Mouse (Mus musculus) midbrain, embryonic 10.5 days (tissue): ENCODE data around the gene C530008M17Rik. TPM values are rescaled to one million over a fixed set of nuclear protein-coding genes. Genes with fewer than 3 reads are reported as not detected.

Experiments
- DNase-seq: peaks from one replicate; pipeline ENCODE4 v3.0.0-alpha.2; 2017; ENCODE audit warnings: low spot score
- H3K27ac ChIP-seq: fragments of 300-500 bp; sonication (generic); replicated peaks from 2 replicates; pipeline ENCODE4 v1.5.1; 2016; ENCODE audit warnings: mild to moderate bottlenecking
- H3K27me3 ChIP-seq: fragments of 300-500 bp; sonication (generic); 2 replicates; pipeline ENCODE4 v1.6.1; 2016; ENCODE audit warnings: low read depth, mild to moderate bottlenecking; ENCODE audit not compliant: poor library complexity, severe bottlenecking
- H3K36me3 ChIP-seq: fragments of 300-500 bp; sonication (generic); 2 replicates; pipeline ENCODE4 v1.6.1; 2016; ENCODE audit warnings: mild to moderate bottlenecking, moderate library complexity
- H3K4me1 ChIP-seq: fragments of 300-500 bp; sonication (generic); 2 replicates; pipeline ENCODE4 v1.6.1; 2016
- H3K4me3 ChIP-seq: fragments of 300-500 bp; sonication (generic); 2 replicates; pipeline ENCODE4 v1.5.1; 2016; ENCODE audit warnings: mild to moderate bottlenecking, moderate library complexity
- H3K9me3 ChIP-seq: fragments of 300-500 bp; sonication (generic); replicated peaks from 2 replicates; pipeline ENCODE4 v1.6.1; 2016; ENCODE audit warnings: mild to moderate bottlenecking
- WGBS: fragments of 180-500 bp; shearing (Covaris S2); methylation state at CpG from one replicate; pipeline ENCODE4 v1.1.7; 2016; 5-methylcytosine and 5-hydroxymethylcytosine counted together
- polyA plus RNA-seq: library from polyadenylated mRNA; unstranded; fragments of >200 nt; fragmentation: Nextera tagmentation; extraction: Ambion mirVana; gene quantifications from 2 replicates; pipeline ENCODE4 v1.2.1, GENCODE M21; 2016

Gene C530008M17Rik
- polyA plus RNA-seq, 1 experiment from 2014 or later, result 31.5 TPM

DNA sequence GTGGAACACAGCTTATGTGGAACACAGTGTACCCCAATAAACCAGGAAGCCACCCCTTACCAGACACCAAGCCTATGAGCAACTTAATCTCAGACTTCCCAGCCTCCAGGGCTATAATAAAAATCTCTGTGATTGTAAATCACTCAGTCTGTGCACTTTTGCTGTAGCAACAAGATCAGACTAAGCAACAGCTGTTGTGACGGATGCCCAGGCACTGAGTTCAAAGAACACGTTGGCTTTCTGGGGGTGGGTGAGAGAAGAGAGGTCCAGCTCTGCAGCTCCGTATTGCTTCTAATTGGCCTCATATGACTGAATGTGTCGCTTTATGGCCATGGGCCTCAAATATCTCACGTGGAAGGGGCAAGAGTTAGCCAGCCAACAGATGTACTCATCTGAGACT lies 12.2 kb downstream of the C530008M17Rik start:
- H3K9me3 ChIP-seq, result no peaks in the 10 kb centered on the region
- H3K36me3 ChIP-seq, result peaks cover 40% of the 10 kb centered on the region
- H3K4me1 ChIP-seq, result peaks cover 39% of the 10 kb centered on the region
- no peaks in the 10 kb centered on the region for H3K27me3 ChIP-seq
- DNase-seq, result no peak
- H3K4me3 ChIP-seq, result no peak overlapping the region
- H3K27ac ChIP-seq, result no peak overlapping the region
- 89% methylated on average over 5 of the region's 5 CpGs for WGBS

DNA sequence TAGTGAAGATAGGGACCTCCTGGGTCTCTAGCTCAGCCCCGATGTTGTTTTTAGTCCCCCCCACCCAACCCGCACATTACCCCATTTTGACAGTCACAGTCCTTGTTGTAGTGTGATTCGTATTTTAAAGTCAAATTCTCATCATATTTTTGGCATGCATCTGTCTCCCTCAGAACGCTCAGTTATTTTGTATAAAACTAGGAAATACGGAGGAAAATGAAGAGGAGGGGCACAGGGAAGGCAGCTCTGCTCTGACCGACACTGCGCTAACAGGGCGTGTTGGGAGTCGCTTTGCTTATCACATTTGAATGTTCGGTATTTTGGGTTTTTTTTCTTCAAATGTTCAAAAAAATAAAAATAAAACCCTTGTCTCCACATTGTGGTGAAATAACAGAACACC lies 13.9 kb downstream of the C530008M17Rik start:
- Histone ChIP-seq H3K9me3 (no peaks in the 10 kb centered on the region), H3K27me3 (no peaks in the 10 kb centered on the region), H3K36me3 (peaks cover 55% of the 10 kb centered on the region), H3K4me1 (peaks cover 31% of the 10 kb centered on the region), H3K4me3 (no peak overlapping the region), H3K27ac (no peak overlapping the region)
- 95% methylated on average over 10 of the region's 10 CpGs for WGBS
- no peak for DNase-seq

GRCm38 (mm10) chr5:76674022-76674653 lies 17.8 kb downstream of the C530008M17Rik start:
- 94% methylated on average over 5 of the region's 5 CpGs for WGBS
- no peaks in the 10 kb centered on the region for H3K9me3 ChIP-seq
- peaks cover 75% of the 10 kb centered on the region for H3K36me3 ChIP-seq
- no peaks in the 10 kb centered on the region for H3K4me1 ChIP-seq
- no peaks in the 10 kb centered on the region for H3K27me3 ChIP-seq
- no peak for DNase-seq
- H3K27ac ChIP-seq, result no peak overlapping the region
- no peak overlapping the region for H3K4me3 ChIP-seq

DNA sequence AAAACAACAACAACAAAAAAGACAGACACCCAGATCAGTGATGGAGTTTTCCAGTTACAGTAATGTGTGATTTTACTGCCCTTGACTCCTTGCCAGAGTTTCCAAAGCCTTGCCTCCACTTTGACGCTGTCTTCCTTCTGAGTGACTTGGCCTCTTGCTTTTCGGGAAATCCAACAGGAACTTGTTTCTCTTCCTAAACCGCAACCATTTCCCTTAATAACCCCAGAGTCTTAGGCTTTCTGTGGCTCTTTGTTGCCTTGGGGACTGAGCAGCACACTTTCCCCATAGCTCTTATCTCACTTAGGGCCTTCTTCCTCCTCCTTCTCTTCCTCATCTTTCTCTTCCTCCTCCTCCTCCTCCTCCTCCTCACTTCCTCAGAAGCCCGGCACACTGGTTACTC lies 19.1 kb downstream of the C530008M17Rik start:
- H3K27ac ChIP-seq, result no peak overlapping the region
- H3K4me1 ChIP-seq, result no peaks in the 10 kb centered on the region
- H3K9me3 ChIP-seq, result peaks cover 4% of the 10 kb centered on the region; the same call in 1 of the 2 replicates
- H3K4me3 ChIP-seq, result no peak overlapping the region
- WGBS, result 93% methylated on average over 4 of the region's 4 CpGs
- no peak for DNase-seq
- H3K27me3 ChIP-seq, result no peaks in the 10 kb centered on the region
- H3K36me3 ChIP-seq, result peaks cover 81% of the 10 kb centered on the region

- H3K4me3 ChIP-seq, result no peak overlapping the region
- peaks cover 6% of the 10 kb centered on the region; the same call in 1 of the 2 replicates for H3K9me3 ChIP-seq
- no peak for DNase-seq
- peaks cover 28% of the 10 kb centered on the region for H3K4me1 ChIP-seq
- 80% methylated on average over 3 of the region's 3 CpGs for WGBS
- H3K27ac ChIP-seq, result no peak overlapping the region
- peaks cover 48% of the 10 kb centered on the region for H3K36me3 ChIP-seq
- no peaks in the 10 kb centered on the region for H3K27me3 ChIP-seq
Observed at GRCm38 (mm10) chr5:76680959-76681358, 24.6 kb downstream of the C530008M17Rik start.

- Histone ChIP-seq H3K4me1 (peaks cover 28% of the 10 kb centered on the region), H3K36me3 (peaks cover 44% of the 10 kb centered on the region), H3K4me3 (no peak overlapping the region), H3K27me3 (no peaks in the 10 kb centered on the region), H3K27ac (no peak overlapping the region), H3K9me3 (peaks cover 6% of the 10 kb centered on the region; the same call in 1 of the 2 replicates)
- no peak for DNase-seq
- WGBS, result 83% methylated on average over 4 of the region's 4 CpGs
Observed at GRCm38 (mm10) chr5:76681895-76682656, 25.8 kb downstream of the C530008M17Rik start.

DNA sequence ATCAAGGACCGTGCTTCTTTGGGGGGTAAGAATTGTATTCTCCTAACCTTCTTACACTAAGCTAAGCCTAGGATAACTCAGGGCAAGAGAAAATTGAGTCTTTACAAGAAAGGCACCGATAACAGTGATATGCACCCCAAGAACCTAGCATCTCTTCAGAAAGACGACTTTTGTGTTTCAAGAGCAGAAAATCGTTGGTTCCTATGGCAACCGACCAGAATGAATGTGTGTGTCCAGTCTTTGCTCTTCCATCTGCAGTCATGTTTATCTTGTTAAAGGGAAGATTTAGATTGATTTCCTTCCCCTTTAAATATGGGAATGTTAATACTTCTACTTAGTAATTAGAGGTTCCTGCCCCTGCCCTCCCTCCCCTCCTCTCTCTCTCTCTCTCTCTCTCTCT lies 27.1 kb downstream of the C530008M17Rik start:
- H3K9me3 ChIP-seq, result peaks cover 6% of the 10 kb centered on the region; the same call in 1 of the 2 replicates
- no peaks in the 10 kb centered on the region for H3K27me3 ChIP-seq
- DNase-seq, result no peak
- H3K27ac ChIP-seq, result no peak overlapping the region
- H3K4me3 ChIP-seq, result no peak overlapping the region
- peaks cover 28% of the 10 kb centered on the region for H3K4me1 ChIP-seq
- peaks cover 43% of the 10 kb centered on the region for H3K36me3 ChIP-seq
- 76% methylated on average over 5 of the region's 5 CpGs for WGBS

DNA sequence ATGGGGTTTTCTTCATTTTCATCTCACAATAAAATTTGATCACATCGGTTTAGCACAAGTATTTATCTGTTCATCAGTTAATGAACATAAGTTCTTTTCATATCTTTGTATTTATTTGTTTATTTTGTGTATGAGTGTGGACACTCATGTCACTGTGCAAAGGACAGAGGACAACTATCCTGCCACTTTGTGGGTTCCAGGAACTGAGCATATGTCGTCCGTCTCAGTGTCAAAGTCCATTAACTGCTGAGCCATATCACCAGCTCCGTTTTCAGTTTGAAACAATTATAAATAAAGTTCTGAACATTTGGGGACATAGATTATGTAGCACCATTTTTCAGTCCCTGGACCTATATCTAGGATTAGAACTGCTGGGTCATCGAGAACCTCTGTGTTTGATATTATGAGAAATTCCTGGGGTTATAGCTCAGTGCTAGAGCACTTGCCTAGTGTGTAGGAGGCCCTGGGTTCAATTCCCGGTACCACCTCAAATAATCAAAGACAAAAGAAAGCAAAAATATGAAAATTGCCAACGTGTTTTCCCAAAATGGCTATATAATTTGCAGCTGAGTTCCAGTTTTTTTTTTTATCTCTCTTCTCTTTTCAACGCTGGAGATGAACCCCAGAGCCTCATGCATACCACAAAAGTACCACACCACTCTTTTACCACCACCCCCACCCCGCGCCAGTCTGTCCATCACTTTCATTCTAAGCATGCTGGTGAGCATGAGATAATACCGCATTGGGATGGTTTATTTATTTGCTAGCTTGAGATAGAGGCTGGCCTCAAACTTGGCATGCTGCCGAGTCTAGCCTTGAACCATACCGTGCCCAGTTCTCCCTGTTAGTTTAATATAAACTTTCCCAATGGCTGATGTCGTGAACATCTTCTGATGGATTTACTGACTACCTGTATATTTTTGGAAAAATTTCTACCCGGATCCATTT lies 28.6 kb downstream of the C530008M17Rik start:
- peaks cover 28% of the 10 kb centered on the region for H3K4me1 ChIP-seq
- 93% methylated on average over 15 of the region's 15 CpGs for WGBS
- H3K9me3 ChIP-seq, result peaks cover 6% of the 10 kb centered on the region; the same call in 1 of the 2 replicates
- DNase-seq, result no peak
- no peaks in the 10 kb centered on the region for H3K27me3 ChIP-seq
- no peak overlapping the region for H3K27ac ChIP-seq
- no peak overlapping the region for H3K4me3 ChIP-seq
- H3K36me3 ChIP-seq, result peaks cover 32% of the 10 kb centered on the region

DNA sequence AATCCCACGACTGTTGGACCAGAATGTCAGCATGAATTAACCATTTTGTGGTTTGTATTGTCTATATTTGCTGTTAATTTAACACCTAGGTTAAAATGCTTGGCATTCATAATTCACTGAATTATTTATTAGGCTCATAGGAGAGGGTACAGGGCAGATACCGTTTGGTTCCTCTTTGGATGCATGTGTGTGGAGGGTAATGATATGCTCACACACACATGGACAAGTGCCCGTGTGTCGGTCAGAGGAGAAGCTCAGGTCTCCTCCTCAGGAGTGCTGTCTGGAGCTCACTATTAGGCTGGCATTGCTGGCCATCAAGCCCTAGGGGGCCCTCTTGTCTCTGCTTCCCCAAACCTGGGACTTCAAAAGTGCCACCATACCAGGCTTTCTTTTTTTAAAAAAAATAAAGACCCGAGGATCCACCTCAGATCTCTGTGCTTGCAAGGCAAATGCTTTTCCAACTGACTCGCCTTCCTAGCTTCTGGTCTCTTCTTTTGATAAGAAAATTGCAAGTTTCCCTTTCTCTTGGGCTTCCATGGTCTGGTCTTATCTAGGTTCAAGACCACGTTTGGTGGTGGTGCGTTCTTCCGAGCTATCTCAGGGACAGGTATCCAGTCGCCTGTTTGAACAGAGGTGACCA lies 31.8 kb downstream of the C530008M17Rik start:
- no peak for DNase-seq
- H3K36me3 ChIP-seq, result peaks cover 23% of the 10 kb centered on the region
- H3K4me3 ChIP-seq, result no peak overlapping the region
- H3K4me1 ChIP-seq, result peaks cover 10% of the 10 kb centered on the region
- WGBS, result 93% methylated on average over 10 of the region's 10 CpGs
- H3K27ac ChIP-seq, result no peak overlapping the region
- no peaks in the 10 kb centered on the region; the same call in 1 of the 2 replicates for H3K9me3 ChIP-seq
- H3K27me3 ChIP-seq, result no peaks in the 10 kb centered on the region

- Histone ChIP-seq H3K27me3 (no peaks in the 10 kb centered on the region), H3K9me3 (no peaks in the 10 kb centered on the region; the same call in 1 of the 2 replicates), H3K4me3 (no peak overlapping the region), H3K27ac (no peak overlapping the region), H3K4me1 (peaks cover 4% of the 10 kb centered on the region), H3K36me3 (peaks cover 23% of the 10 kb centered on the region)
- DNase-seq, result no peak
- WGBS, result 89% methylated on average over 6 of the region's 6 CpGs
Observed at GRCm38 (mm10) chr5:76688643-76689042, 32.3 kb downstream of the C530008M17Rik start.

DNA sequence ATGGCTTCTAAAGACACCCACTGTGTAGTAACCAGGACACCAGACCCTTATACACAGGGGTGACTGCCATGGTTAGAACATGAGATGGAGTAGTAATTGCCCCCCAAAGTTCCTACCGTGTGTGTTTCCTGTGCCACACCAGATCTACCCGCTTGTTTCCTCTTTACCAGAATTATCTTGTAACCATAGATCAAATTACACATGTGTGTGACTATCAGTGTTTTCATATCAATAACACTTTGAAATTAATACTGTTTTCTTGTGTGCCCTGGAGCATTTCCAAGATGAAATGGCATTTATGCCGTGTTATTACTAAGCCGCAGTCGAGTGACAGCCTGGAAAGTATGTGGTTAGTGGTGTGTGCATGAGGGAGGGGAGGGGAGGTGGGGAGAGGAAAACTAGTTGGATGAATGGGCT lies 33.9 kb downstream of the C530008M17Rik start:
- Histone ChIP-seq H3K36me3 (peaks cover 27% of the 10 kb centered on the region), H3K9me3 (peaks cover 7% of the 10 kb centered on the region), H3K4me1 (no peaks in the 10 kb centered on the region), H3K27me3 (no peaks in the 10 kb centered on the region), H3K4me3 (no peak overlapping the region), H3K27ac (no peak overlapping the region)
- DNase-seq, result no peak
- 92% methylated on average over 5 of the region's 5 CpGs for WGBS

- WGBS, result 92% methylated on average over 5 of the region's 5 CpGs
- Histone ChIP-seq H3K9me3 (peaks cover 15% of the 10 kb centered on the region), H3K4me3 (no peak overlapping the region), H3K4me1 (no peaks in the 10 kb centered on the region), H3K27ac (no peak overlapping the region), H3K27me3 (no peaks in the 10 kb centered on the region), H3K36me3 (peaks cover 35% of the 10 kb centered on the region)
- DNase-seq, result no peak
Observed at GRCm38 (mm10) chr5:76691251-76691650, 34.9 kb downstream of the C530008M17Rik start.
